8 mouse cellular contexts compared by ENCODE assay signal in genomic region chr8:26748161-26748971, GRCm38 (mm10).
DNase-seq lines count a peak whose midpoint lies in the region; ATAC-seq and TF ChIP-seq lines count a peak whose summit lies in the region.

No protein-coding gene starts in this region.

- H3K9ac ChIP-seq in liver, embryonic 11.5 days (ENCODE audit: low read depth, low read length), result no peak overlapping the region
- no peak overlapping the region for H3K9ac ChIP-seq in liver, postnatal 0 days (replicated peaks)
- H3K9ac ChIP-seq in midbrain, embryonic 15.5 days, result no peak overlapping the region

- no peak overlapping the region for H3K27ac ChIP-seq in liver, embryonic 11.5 days (ENCODE audit: low read depth, low read length)
- no peak overlapping the region for H3K27ac ChIP-seq in liver, postnatal 0 days (ENCODE audit: low read depth)
- peak overlapping the region; percentile 66 for H3K27ac ChIP-seq in midbrain, embryonic 15.5 days

- no peak for TF ChIP-seq EP300 in liver, postnatal 0 days (IDR thresholded peaks at IDR 0.05; ENCODE audit: low read depth)

- H3K27me3 ChIP-seq in liver, embryonic 11.5 days (replicated peaks; ENCODE audit: control insufficient read depth, insufficient read depth, low read length), result peaks cover 2% of the 10 kb centered on the region; the same call in 1 of the 2 replicates
- no peaks in the 10 kb centered on the region for H3K27me3 ChIP-seq in liver, postnatal 0 days (ENCODE audit: insufficient read depth, low read length)
- H3K27me3 ChIP-seq in midbrain, embryonic 15.5 days (replicated peaks), result no peaks in the 10 kb centered on the region

- 52% methylated on average over 10 of the region's 14 CpGs for WGBS in liver, embryonic 11.5 days
- WGBS in liver, postnatal 0 days (ENCODE audit: insufficient replicate concordance), result 60% methylated on average over 12 of the region's 14 CpGs
- WGBS in midbrain, embryonic 15.5 days, result 57% methylated on average over 12 of the region's 14 CpGs

- TF ChIP-seq CTCF in liver, postnatal 0 days (IDR thresholded peaks at IDR 0.05; ENCODE audit: low read depth), result no peak

- DNase-seq in liver, embryonic 11.5 days (ENCODE audit: low spot score), result no peak
- no peak for DNase-seq in liver, postnatal 0 days
- DNase-seq in embryo, embryonic 11 days, result peak; percentile 47
- DNase-seq in gastrocnemius, postnatal 25 days, result peak; percentile 32
- DNase-seq in left cerebral cortex, postnatal 36 days (ENCODE audit: low spot score in 2 of 2), result no peak
- no peak for DNase-seq in adrenal gland, adult 2 months
- no peak for DNase-seq in kidney, adult 8-10 months

- H3K4me3 ChIP-seq in liver, embryonic 11.5 days (ENCODE audit: low read depth, low read length), result no peak overlapping the region
- no peak overlapping the region for H3K4me3 ChIP-seq in liver, postnatal 0 days (ENCODE audit: low read depth, low read length)
- H3K4me3 ChIP-seq in midbrain, embryonic 15.5 days, result no peak overlapping the region

- intact Hi-C loops in left cerebral cortex, postnatal 36 days (cut with DNase I), result no loop called here

- H3K4me2 ChIP-seq in liver, embryonic 11.5 days, result peak overlapping the region; percentile 17; the same call in 1 of the 2 replicates
- H3K4me2 ChIP-seq in liver, postnatal 0 days (ENCODE audit: low read depth, low read length), result no peak overlapping the region
- no peak overlapping the region for H3K4me2 ChIP-seq in midbrain, embryonic 15.5 days

- H3K36me3 ChIP-seq in liver, embryonic 11.5 days (ENCODE audit: control insufficient read depth, insufficient read depth, low read length), result no peaks in the 10 kb centered on the region
- H3K36me3 ChIP-seq in liver, postnatal 0 days (replicated peaks; ENCODE audit: insufficient read depth, low read length), result no peaks in the 10 kb centered on the region
- no peaks in the 10 kb centered on the region for H3K36me3 ChIP-seq in midbrain, embryonic 15.5 days (replicated peaks)

- ATAC-seq in liver, embryonic 11.5 days (replicated peaks; ENCODE audit: low FRiP score), result peak; percentile 47; the same call in 1 of the 2 replicates
- no peak for ATAC-seq in liver, postnatal 0 days
- ATAC-seq in midbrain, embryonic 15.5 days (replicated peaks), result peak; percentile 76; the same call in 1 of the 2 replicates

- no peaks in the 10 kb centered on the region for H3K9me3 ChIP-seq in liver, embryonic 11.5 days (ENCODE audit: control insufficient read depth, low read length)
- H3K9me3 ChIP-seq in liver, postnatal 0 days (ENCODE audit: low read length), result no peaks in the 10 kb centered on the region
- H3K9me3 ChIP-seq in midbrain, embryonic 15.5 days, result no peaks in the 10 kb centered on the region

- peaks cover 15% of the 10 kb centered on the region for H3K4me1 ChIP-seq in liver, embryonic 11.5 days (replicated peaks; ENCODE audit: control insufficient read depth, insufficient read depth, low read length)
- H3K4me1 ChIP-seq in liver, postnatal 0 days (ENCODE audit: insufficient read depth), result no peaks in the 10 kb centered on the region
- H3K4me1 ChIP-seq in midbrain, embryonic 15.5 days, result peaks cover 17% of the 10 kb centered on the region

Comparison
In these comparisons a context has a peak if more than half of its experiments do, and no peak if none do; other contexts are left out.
1. DNase-seq: peak in embryo, embryonic 11 days (single experiment) and gastrocnemius, postnatal 25 days (single experiment); none in liver, embryonic 11.5 days (single experiment), liver, postnatal 0 days (single experiment), left cerebral cortex, postnatal 36 days (0 of 2), adrenal gland, adult 2 months (single experiment) and kidney, adult 8-10 months (0 of 2).